Mouse (Mus musculus) monocyte, adult 5-6 weeks (primary cell): ENCODE data around the gene Cbln4. TPM values are rescaled to one million over a fixed set of nuclear protein-coding genes. Genes with fewer than 3 reads are reported as not detected.

Experiments used
- ATAC-seq: fragments of 153-309, 156-312 bp; replicated peaks from 2 replicates; pipeline ENCODE4 v1.8.0; 2017; ENCODE audit warnings: mild to moderate bottlenecking; ENCODE audit not compliant: low TSS enrichment, insufficient number of reproducible peaks, severe bottlenecking, poor library complexity, low FRiP score
- total RNA-seq: library from RNA; stranded (forward); fragments of 200-1000, 200-491, 200-594 nt; gene quantifications from 3 replicates; pipeline ENCODE4 v1.2.3, GENCODE M21; 2017

Cbln4 gene
- total RNA-seq, 1 experiment from 2014 or later, result not detected

GRCm38 (mm10) chr2:171994240-171994639, 49.0 kb downstream of the Cbln4 start:
- ATAC-seq, result no peak

DNA sequence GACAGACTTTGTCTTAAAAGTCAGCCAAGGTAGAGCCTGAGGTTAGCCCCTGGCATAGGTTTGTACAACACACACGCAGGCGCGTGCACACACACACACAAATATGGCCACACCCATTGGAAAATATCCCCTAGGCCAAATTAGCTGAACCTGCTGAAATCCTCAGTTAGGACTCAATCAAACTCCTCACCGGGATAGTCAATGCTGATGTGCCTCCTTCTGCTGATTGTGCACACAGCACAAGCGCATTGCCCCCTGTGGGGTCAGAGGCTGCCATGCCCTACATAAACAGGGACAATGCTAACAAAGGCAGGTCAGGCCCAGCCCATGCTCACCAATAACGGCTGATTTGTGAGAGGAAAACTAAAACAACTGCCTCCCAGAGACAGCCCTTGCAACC, 56.6 kb downstream of the Cbln4 start:
- no peak for ATAC-seq

Other genes starting within 250 kb of the Cbln4 start
- not detected in 3 replicates for gene Mc3r, start 205.0 kb upstream of the Cbln4 start, total RNA-seq